Mouse (Mus musculus) MEL (cell line): ENCODE results near the gene Zfpl1. TPM values are rescaled to one million over a fixed set of nuclear protein-coding genes. Genes with fewer than 3 reads are reported as not detected.

Source experiments
- DNase-seq: peaks from one replicate; pipeline ENCODE4 v3.0.0; 2011; ENCODE audit warnings: low read depth, low spot score
- H3K27ac ChIP-seq: 2 replicates; pipeline ENCODE4 v1.5.1; 2012; ENCODE audit warnings: low read depth, mild to moderate bottlenecking, control low read depth, low read length, moderate library complexity; ENCODE audit not compliant: control insufficient read depth
- H3K27me3 ChIP-seq, 2 experiments: fragments of 150-350 bp in 1 of 2; sonication (generic) in 1 of 2; 2 replicates each; pipeline ENCODE4 v1.6.1; 2012; ENCODE audit warnings: low read length in 2 of 2, mild to moderate bottlenecking in 2 of 2, improper control_type of control experiment in 1 of 2, moderate library complexity in 1 of 2; ENCODE audit not compliant: insufficient read depth in 2 of 2, control insufficient read depth in 1 of 2
- H3K36me3 ChIP-seq, 2 experiments: 2 replicates each; pipeline ENCODE4 v1.6.1; 2012 to 2014; ENCODE audit warnings: low read length in 2 of 2, improper control_type of control experiment in 1 of 2, inconsistent platforms in 1 of 2, mild to moderate bottlenecking in 1 of 2; ENCODE audit not compliant: insufficient read depth in 2 of 2, control insufficient read depth in 1 of 2
- H3K4me1 ChIP-seq, 2 experiments: fragments of 150-350 bp in 1 of 2; sonication (generic) in 1 of 2; 2 replicates each; pipeline ENCODE4 v1.6.1; 2012; ENCODE audit warnings: low read length in 2 of 2, improper control_type of control experiment in 1 of 2, mild to moderate bottlenecking in 1 of 2; ENCODE audit not compliant: insufficient read depth in 2 of 2, control insufficient read depth in 1 of 2
- H3K4me3 ChIP-seq, 2 experiments: fragments of 150-350 bp in 1 of 2; sonication (generic) in 1 of 2; 2 replicates each; pipeline ENCODE4 v1.5.1; 2012; ENCODE audit warnings: low read depth in 2 of 2, low read length in 2 of 2, mild to moderate bottlenecking in 2 of 2, moderate library complexity in 2 of 2, control low read depth in 1 of 2, improper control_type of control experiment in 1 of 2; ENCODE audit not compliant: control insufficient read depth in 1 of 2, insufficient read depth in 1 of 2
- H3K79me2 ChIP-seq: 2 replicates; pipeline ENCODE4 v1.6.1; 2012; ENCODE audit warnings: mild to moderate bottlenecking, low read length, moderate library complexity; ENCODE audit not compliant: control insufficient read depth, poor library complexity, insufficient read depth
- H3K9ac ChIP-seq: 2 replicates; pipeline ENCODE4 v1.6.1; 2012; ENCODE audit warnings: low read depth, mild to moderate bottlenecking, control low read depth, low read length, moderate library complexity; ENCODE audit not compliant: control insufficient read depth, poor library complexity, severe bottlenecking
- H3K9me3 ChIP-seq: fragments of 150-350 bp; sonication (generic); replicated peaks from 2 replicates; pipeline ENCODE4 v1.6.1; 2012; ENCODE audit warnings: mild to moderate bottlenecking, low read length, improper control_type of control experiment, moderate library complexity; ENCODE audit not compliant: insufficient read depth
- BHLHE40 ChIP-seq: IDR thresholded peaks from 2 replicates; pipeline ENCODE4 v1.6.1; 2012; ENCODE audit warnings: low read depth, mild to moderate bottlenecking, inconsistent platforms, low read length, improper control_type of control experiment, borderline replicate concordance
- CHD2 ChIP-seq: IDR thresholded peaks from 2 replicates; pipeline ENCODE4 v1.6.1; 2011; ENCODE audit warnings: low read length, improper control_type of control experiment
- CTCF ChIP-seq, 3 experiments: IDR thresholded peaks in 2 of 3; conservative IDR thresholded peaks in 1 of 3; 2 replicates each; pipeline ENCODE4 v1.5.1; 2011 to 2012; ENCODE audit warnings: low read length in 3 of 3, low read depth in 2 of 3, mild to moderate bottlenecking in 2 of 3, improper control_type of control experiment in 1 of 3, inconsistent platforms in 1 of 3, mixed read lengths in 1 of 3, moderate library complexity in 1 of 3; ENCODE audit not compliant: control insufficient read depth in 1 of 3, insufficient read depth in 1 of 3, poor library complexity in 1 of 3, severe bottlenecking in 1 of 3
- E2F4 ChIP-seq: IDR thresholded peaks from 2 replicates; pipeline ENCODE4 v1.6.1; 2011; ENCODE audit warnings: low read depth, low read length, improper control_type of control experiment, borderline replicate concordance
- ELF1 ChIP-seq: IDR thresholded peaks from 2 replicates; pipeline ENCODE4 v1.6.1; 2014; ENCODE audit warnings: low read depth, mild to moderate bottlenecking, inconsistent platforms, low read length, improper control_type of control experiment, moderate library complexity
- ETS1 ChIP-seq: IDR thresholded peaks from 2 replicates; pipeline ENCODE4 v1.6.1; 2012; ENCODE audit warnings: low read depth, mild to moderate bottlenecking, inconsistent platforms, low read length, improper control_type of control experiment, moderate library complexity
- GABPA ChIP-seq: IDR thresholded peaks from 2 replicates; pipeline ENCODE4 v1.6.1; 2012; ENCODE audit warnings: low read depth, mild to moderate bottlenecking, inconsistent platforms, low read length, improper control_type of control experiment, moderate library complexity
- GATA1 ChIP-seq: IDR thresholded peaks from 2 replicates; pipeline ENCODE4 v1.6.1; 2011; ENCODE audit warnings: low read depth, low read length, improper control_type of control experiment
- HCFC1 ChIP-seq: IDR thresholded peaks from 2 replicates; pipeline ENCODE4 v1.6.1; 2012; ENCODE audit warnings: low read depth, mild to moderate bottlenecking, inconsistent platforms, low read length, improper control_type of control experiment, moderate library complexity
- MAFK ChIP-seq: IDR thresholded peaks from 2 replicates; pipeline ENCODE4 v1.6.1; 2011; ENCODE audit warnings: low read depth, mild to moderate bottlenecking, low read length, improper control_type of control experiment, borderline replicate concordance
- MAX ChIP-seq: IDR thresholded peaks from 2 replicates; pipeline ENCODE4 v1.6.1; 2011; ENCODE audit warnings: low read length, improper control_type of control experiment
- MAZ ChIP-seq: IDR thresholded peaks from 2 replicates; pipeline ENCODE4 v1.6.1; 2012; ENCODE audit warnings: low read depth, mild to moderate bottlenecking, inconsistent platforms, low read length, improper control_type of control experiment
- MEF2A ChIP-seq: IDR thresholded peaks from 2 replicates; pipeline ENCODE4 v1.6.1; 2014; ENCODE audit warnings: low read depth, mild to moderate bottlenecking, inconsistent platforms, low read length, improper control_type of control experiment; ENCODE audit not compliant: poor library complexity, insufficient replicate concordance, severe bottlenecking; ENCODE audit errors: extremely low read depth
- MXI1 ChIP-seq: IDR thresholded peaks from 2 replicates; pipeline ENCODE4 v1.6.1; 2011; ENCODE audit warnings: mild to moderate bottlenecking, low read depth, low read length, improper control_type of control experiment
- MYB ChIP-seq: IDR thresholded peaks from 2 replicates; pipeline ENCODE4 v1.6.1; 2011; ENCODE audit warnings: mild to moderate bottlenecking, low read depth, low read length, improper control_type of control experiment
- NELFE ChIP-seq: IDR thresholded peaks from 2 replicates; pipeline ENCODE4 v1.6.1; 2011; ENCODE audit warnings: low read depth, low read length, improper control_type of control experiment
- NRF1 ChIP-seq: IDR thresholded peaks from 2 replicates; pipeline ENCODE4 v1.6.1; 2014; ENCODE audit warnings: low read depth, mild to moderate bottlenecking, inconsistent platforms, low read length, improper control_type of control experiment, moderate library complexity; ENCODE audit not compliant: poor library complexity, insufficient read depth, severe bottlenecking
- POLR2A ChIP-seq, 2 experiments: IDR thresholded peaks; 2 replicates each; pipeline ENCODE4 v1.6.1; 2011 to 2012; ENCODE audit warnings: low read length in 2 of 2, mild to moderate bottlenecking in 2 of 2, control low read depth in 1 of 2, improper control_type of control experiment in 1 of 2, low read depth in 1 of 2, moderate library complexity in 1 of 2; ENCODE audit not compliant: control insufficient read depth in 1 of 2, insufficient read depth in 1 of 2, poor library complexity in 1 of 2
- POLR2AphosphoS2 ChIP-seq: IDR thresholded peaks from 2 replicates; pipeline ENCODE4 v1.6.1; 2011; ENCODE audit warnings: low read length, improper control_type of control experiment
- POLR2AphosphoS5 ChIP-seq: IDR thresholded peaks from 2 replicates; pipeline ENCODE4 v1.6.1; 2012; ENCODE audit warnings: low read depth, borderline replicate concordance, mild to moderate bottlenecking, inconsistent platforms, low read length, moderate library complexity, mixed read lengths
- RAD21 ChIP-seq: IDR thresholded peaks from 2 replicates; pipeline ENCODE4 v1.6.1; 2011; ENCODE audit warnings: mild to moderate bottlenecking, low read depth, low read length, improper control_type of control experiment
- RCOR1 ChIP-seq: IDR thresholded peaks from 2 replicates; pipeline ENCODE4 v1.6.1; 2012; ENCODE audit warnings: low read depth, mild to moderate bottlenecking, inconsistent platforms, low read length, improper control_type of control experiment
- SIN3A ChIP-seq: IDR thresholded peaks from 2 replicates; pipeline ENCODE4 v1.6.1; 2012; ENCODE audit warnings: low read length, improper control_type of control experiment, inconsistent platforms
- SMC3 ChIP-seq: IDR thresholded peaks from 2 replicates; pipeline ENCODE4 v1.6.1; 2011; ENCODE audit warnings: low read depth, low read length, improper control_type of control experiment
- TAL1 ChIP-seq: IDR thresholded peaks from 2 replicates; pipeline ENCODE4 v1.6.1; 2012; ENCODE audit warnings: mild to moderate bottlenecking, inconsistent platforms, low read length, moderate library complexity, mixed read lengths
- TBP ChIP-seq: IDR thresholded peaks from 2 replicates; pipeline ENCODE4 v1.8.0; 2011; ENCODE audit warnings: low read depth, low read length, improper control_type of control experiment
- UBTF ChIP-seq: IDR thresholded peaks from 2 replicates; pipeline ENCODE4 v1.6.1; 2012; ENCODE audit warnings: low read depth, mild to moderate bottlenecking, inconsistent platforms, low read length, improper control_type of control experiment, moderate library complexity, borderline replicate concordance; ENCODE audit not compliant: insufficient read depth
- USF1 ChIP-seq: IDR thresholded peaks from 2 replicates; pipeline ENCODE4 v1.6.1; 2014; ENCODE audit warnings: low read depth, mild to moderate bottlenecking, inconsistent platforms, low read length, improper control_type of control experiment, moderate library complexity
- ZC3H11A ChIP-seq: IDR thresholded peaks from 2 replicates; pipeline ENCODE4 v1.6.1; 2012; ENCODE audit warnings: low read depth, mild to moderate bottlenecking, inconsistent platforms, low read length, improper control_type of control experiment
- ZMIZ1 ChIP-seq: IDR thresholded peaks from 2 replicates; pipeline ENCODE4 v1.6.1; 2012; ENCODE audit warnings: low read depth, mild to moderate bottlenecking, inconsistent platforms, low read length, improper control_type of control experiment, moderate library complexity
- ZNF384 ChIP-seq: IDR thresholded peaks from 2 replicates; pipeline ENCODE4 v1.6.1; 2012; ENCODE audit warnings: low read depth, mild to moderate bottlenecking, inconsistent platforms, low read length, improper control_type of control experiment
- polyA plus RNA-seq, 2 experiments: library from polyadenylated mRNA; stranded (reverse) in 1 of 2; unstranded in 1 of 2; fragments of >175 nt in 1 of 2; fragments of >200 nt in 1 of 2; gene quantifications; 2 replicates each; pipeline versions ENCODE4 v1.2.1 to v1.2.4; 2012; ENCODE audit warnings: low replicate concordance in 2 of 2, low read depth in 1 of 2; ENCODE audit not compliant: insufficient read length in 2 of 2, insufficient read depth in 1 of 2, missing spikeins in 1 of 2
- total RNA-seq: library from RNA; depleted of rRNA; stranded (reverse); fragments of 300-350 nt; gene quantifications from 2 replicates; pipeline ENCODE4 v1.2.3, GENCODE M21; 2012

Gene Zfpl1
- total and polyA plus RNA-seq, 3 experiments, result 40.1 to 56.4 TPM; not detected in 1

- no peak for TF ChIP-seq TBP
- TF ChIP-seq MYB, result no peak
- TF ChIP-seq MEF2A, result no peak
- 0 out of 2 replicates have a peak, but pooled peaks have one; percentile 11 for TF ChIP-seq ETS1
- 0 out of 2 replicates have a peak, but pooled peaks have one; percentile 24 for TF ChIP-seq ZMIZ1
- no peak for TF ChIP-seq POLR2A (IDR thresholded peaks at IDR 0.05; ENCODE audit: control insufficient read depth in 1 of 2, insufficient read depth in 1 of 2, low read depth in 1 of 2, low read length in 2 of 2, poor library complexity in 1 of 2)
- no peak for TF ChIP-seq UBTF
- no peak for TF ChIP-seq MAFK
- TF ChIP-seq E2F4, result no peak
- no peak; the same call in 1 of the 2 replicates for TF ChIP-seq ELF1
- TF ChIP-seq NELFE, result peak; percentile 11; the same call in 1 of the 2 replicates
- TF ChIP-seq POLR2AphosphoS2, result no peak
- TF ChIP-seq MXI1, result peak; percentile 81
- no peak for TF ChIP-seq CHD2
- TF ChIP-seq BHLHE40, result no peak
- no peak for TF ChIP-seq MAZ
- TF ChIP-seq TAL1, result no peak
- peak; percentile 62 for TF ChIP-seq ZNF384
- TF ChIP-seq GATA1, result no peak
- no peak for TF ChIP-seq HCFC1
- no peak for TF ChIP-seq RCOR1
- peak; percentile 72 for TF ChIP-seq MAX
Measured at GRCm38 (mm10) chr19:6126789-6127580, 42.2 kb upstream of the Zfpl1 start (continued).

DNA sequence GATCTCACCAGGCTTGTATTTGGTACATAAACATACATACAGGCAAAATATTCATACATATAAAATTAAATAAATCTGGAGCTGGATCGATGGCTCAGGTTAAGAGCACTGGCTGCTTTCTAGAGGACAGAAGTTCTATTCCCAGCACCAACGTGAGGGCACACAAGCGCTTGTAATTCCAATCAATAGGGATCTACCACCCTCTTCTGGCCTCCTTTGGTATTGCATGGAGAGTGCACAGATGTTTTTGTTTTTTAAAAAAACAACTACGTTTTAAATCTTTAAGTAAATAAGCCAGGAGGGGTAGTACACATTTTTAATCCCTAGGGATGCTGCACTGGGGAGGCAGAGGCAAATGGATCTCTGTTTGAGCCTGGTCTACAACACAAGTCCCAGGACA, 41.5 kb upstream of the Zfpl1 start:
- no peak overlapping the region for H3K27ac ChIP-seq
- peak overlapping the region; percentile 48 for H3K9ac ChIP-seq
- no peaks in the 10 kb centered on the region for H3K9me3 ChIP-seq
- peak; percentile 99 for TF ChIP-seq RAD21
- TF ChIP-seq SIN3A, result peak; percentile 85
- no peak for TF ChIP-seq POLR2AphosphoS5
- no peak for TF ChIP-seq USF1
- no peak for TF ChIP-seq POLR2A (IDR thresholded peaks at IDR 0.05; ENCODE audit: control insufficient read depth in 1 of 2, insufficient read depth in 1 of 2, low read depth in 1 of 2, low read length in 2 of 2, poor library complexity in 1 of 2)
- TF ChIP-seq CTCF (IDR thresholded peaks at IDR 0.05 in 2 of 3, conservative IDR thresholded peaks at IDR 0.05 in 1 of 3; ENCODE audit: control insufficient read depth in 1 of 3, insufficient read depth in 1 of 3, low read depth in 2 of 3, low read length in 3 of 3, poor library complexity in 1 of 3, severe bottlenecking in 1 of 3), result peak; percentile 59 to 95 (median 77)
- TF ChIP-seq HCFC1, result 0 out of 2 replicates have a peak, but pooled peaks have one; percentile 26
- peak; percentile 37; the same call in 1 of the 2 replicates for TF ChIP-seq TBP
- TF ChIP-seq GABPA, result no peak
- no peak for TF ChIP-seq CHD2
- TF ChIP-seq BHLHE40, result no peak
- TF ChIP-seq UBTF, result no peak
- TF ChIP-seq ZC3H11A, result peak; percentile 86
- no peak for TF ChIP-seq TAL1
- peak; percentile 85 for TF ChIP-seq SMC3
- TF ChIP-seq GATA1, result 0 out of 2 replicates have a peak, but pooled peaks have one; percentile 9
- TF ChIP-seq MXI1, result peak; percentile 53; the same call in 1 of the 2 replicates
- TF ChIP-seq ZNF384, result peak; percentile 66
- no peak for TF ChIP-seq NRF1
- 0 out of 2 replicates have a peak, but pooled peaks have one; percentile 37 for TF ChIP-seq RCOR1
- H3K79me2 ChIP-seq, result peaks cover 1% of the 10 kb centered on the region; the same call in 1 of the 2 replicates
- H3K4me3 ChIP-seq, result peak overlapping the region in 1 of 2 experiments; percentile 57; a peak in 2 of 4 replicates
- H3K4me1 ChIP-seq, result peaks cover 3 to 19% of the 10 kb centered on the region in 2 experiments; a peak in 3 of 4 replicates
- no peaks in the 10 kb centered on the region for H3K27me3 ChIP-seq
- H3K36me3 ChIP-seq, result peaks cover 0 to 17% of the 10 kb centered on the region in 2 experiments; a peak in 2 of 4 replicates
- peak; percentile 86 for DNase-seq
